Mouse (Mus musculus) cerebellum, adult 18-20 months (tissue): ENCODE measurements around the gene Mgat2.
A peak's percentile ranks its signal among the peaks of the same experiment; 100 is the strongest.

Source experiments
- DNase-seq, 2 experiments: peaks; one replicate each; pipeline ENCODE4 v3.0.0; 2021

Mgat2 gene

DNA sequence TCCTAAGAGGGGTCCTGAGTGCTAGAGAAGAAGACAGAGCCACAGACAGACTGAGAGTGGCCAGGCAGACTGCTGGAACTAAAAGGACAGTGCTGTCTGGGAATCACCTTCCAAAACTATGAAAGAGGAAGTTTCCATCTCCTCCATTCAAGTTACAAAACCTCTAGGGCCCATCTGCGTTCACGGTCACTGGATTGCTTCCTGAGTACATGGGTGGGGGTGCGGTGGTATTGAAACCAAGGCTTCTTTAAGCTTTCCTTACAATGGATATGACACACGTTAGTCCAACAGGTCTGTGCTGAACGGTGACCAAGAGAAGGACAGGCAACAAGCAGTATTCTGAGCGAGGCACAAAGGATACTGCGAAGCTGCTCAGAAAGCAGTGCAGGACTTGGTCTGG lies 30.4 kb downstream of the Mgat2 start:
- no peak for DNase-seq

DNA sequence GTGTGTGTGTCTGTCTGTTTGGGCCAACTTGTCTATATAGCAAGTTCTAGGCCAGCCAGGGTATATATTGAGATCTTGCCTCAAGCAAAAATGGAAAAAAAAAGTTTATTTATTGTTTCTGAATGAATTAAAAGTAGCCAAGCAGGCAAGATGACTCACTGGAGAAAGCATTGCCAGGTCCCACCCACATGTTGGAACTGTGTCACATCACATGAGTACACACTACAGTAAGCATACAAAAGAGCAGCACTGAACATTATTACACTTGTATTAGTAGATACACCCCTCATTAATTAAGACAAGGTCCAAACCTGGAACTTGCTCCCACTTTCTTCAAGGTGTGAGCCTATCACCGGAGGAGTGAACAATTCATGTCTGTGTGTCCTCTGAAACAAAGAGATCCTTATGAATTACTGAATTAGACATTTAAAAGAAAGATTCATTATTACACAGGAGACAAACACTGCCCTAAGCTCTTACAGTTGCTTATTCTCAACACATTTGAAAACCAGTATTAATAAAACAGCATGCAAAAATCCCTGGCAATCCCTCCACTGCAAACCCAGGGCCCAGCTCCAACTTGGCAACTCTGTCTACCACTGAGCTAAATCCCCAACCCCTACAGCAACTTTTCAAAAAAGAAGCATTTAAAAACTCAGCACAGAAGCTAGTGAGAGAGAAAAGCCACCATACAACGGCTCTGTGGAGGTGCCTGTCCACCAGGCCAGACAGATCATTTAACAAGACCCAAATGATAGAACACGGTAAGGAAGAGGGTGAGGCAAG lies 31.2 kb downstream of the Mgat2 start:
- DNase-seq: no peak

DNA sequence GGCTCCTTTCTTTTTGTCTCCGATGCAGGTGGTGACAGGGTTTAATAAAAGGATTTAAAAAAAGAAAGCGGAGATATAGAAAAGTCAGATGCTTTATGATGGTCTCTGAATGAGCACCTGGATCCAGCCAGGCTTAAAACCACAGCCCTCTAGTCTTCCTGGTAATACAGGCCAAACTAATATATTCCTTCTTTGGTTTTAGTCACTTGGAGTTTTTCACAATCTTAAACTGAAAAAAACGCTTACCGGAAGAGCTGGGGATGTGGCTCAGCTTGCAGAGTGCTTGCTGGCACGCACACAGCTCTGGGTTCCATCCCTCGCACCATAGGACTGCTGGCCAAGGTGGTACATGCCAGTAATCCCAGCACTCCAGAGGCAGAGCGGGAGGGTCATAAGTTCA lies 32.6 kb downstream of the Mgat2 start:
- DNase-seq: no peak

DNA sequence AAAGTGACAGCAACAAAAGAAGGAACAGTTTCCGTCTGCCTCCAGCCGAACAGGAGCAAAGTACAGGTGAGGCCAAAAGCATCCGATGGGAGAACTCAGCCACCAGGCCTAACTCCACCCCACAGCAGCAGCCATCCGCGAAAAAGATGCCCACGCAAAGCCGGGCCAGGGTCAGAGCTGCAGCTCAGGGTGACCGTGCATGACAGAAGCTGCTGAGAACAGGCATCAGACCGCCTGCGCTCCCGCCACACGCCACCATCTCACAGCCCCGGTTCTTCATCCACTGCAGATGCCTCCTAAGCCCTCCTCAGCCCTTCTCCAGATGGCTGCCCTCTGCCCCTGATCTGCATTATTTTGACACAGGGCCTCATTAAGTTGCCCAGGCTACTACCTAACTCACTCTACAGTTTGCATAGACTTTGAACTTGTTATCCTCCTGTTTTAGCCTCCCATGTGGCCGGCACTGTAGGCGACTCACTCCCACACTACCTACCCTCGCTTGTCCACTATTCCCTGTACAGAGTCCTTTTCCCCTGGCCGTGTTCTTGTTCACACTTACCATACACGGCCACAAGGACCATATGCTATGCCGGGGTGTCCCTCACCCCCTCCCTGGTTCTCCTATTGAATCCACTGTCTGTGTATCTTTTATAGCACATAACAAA lies 36.8 kb downstream of the Mgat2 start:
- no peak for DNase-seq

DNA sequence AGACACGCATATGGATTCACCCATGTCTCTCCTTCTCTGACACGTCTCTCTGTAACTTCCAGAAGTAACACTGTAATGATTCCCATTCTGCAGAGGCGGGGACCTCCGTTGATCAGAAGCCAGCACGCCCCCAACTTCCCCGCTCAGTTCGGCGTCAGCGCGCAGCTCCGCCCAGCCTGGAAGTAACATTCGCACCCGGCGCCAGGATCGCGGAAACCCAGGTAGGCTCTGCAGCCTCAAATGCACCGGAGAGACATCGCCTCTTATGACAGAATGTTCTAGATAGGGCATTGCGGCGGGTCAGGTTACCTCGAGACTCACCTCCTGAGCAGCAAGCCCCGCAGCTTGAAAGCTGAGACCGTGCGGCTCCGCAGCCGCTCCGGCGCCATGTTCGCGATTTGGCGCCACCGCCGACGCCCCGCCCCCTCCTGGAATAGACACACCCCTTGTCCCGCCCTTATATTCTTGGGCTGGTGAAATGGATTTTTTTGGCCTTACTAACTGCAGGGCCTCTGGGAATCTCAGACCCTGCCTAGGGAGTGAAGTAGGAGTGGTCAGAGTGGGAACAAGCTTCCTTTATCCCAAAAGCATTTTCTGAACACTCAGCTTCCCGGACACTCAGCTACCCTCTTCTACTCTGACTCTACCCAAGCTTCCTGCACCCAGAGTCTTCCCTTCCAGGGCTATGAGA lies 44.0 kb downstream of the Mgat2 start, which contains the start of gene Pole2:
Gene Pole2 (minus strand): TSS at position 420 of the 691 bp plus-strand sequence.
- DNase-seq: peak; percentile 82 to 87

DNA sequence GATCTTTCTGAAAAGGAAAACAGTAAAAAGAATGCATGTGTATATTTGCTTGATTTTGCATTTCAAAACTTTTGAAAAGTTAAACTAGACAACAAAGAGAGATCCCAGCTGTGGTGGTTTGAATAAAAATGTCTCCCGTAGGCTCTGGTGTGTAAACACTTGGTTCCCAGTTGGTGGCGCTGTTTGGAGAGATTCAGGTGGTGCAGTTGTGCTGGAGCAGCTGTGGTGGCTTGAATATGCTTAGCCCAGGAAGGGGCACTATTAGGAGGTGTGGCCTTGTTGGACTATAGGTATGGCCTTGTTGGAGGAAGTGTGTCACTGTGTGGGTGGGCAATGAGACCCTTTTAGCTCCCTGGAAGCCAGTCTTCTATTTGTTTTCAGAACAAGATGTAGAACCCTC lies 45.3 kb downstream of the Mgat2 start:
- DNase-seq: no peak

DNA sequence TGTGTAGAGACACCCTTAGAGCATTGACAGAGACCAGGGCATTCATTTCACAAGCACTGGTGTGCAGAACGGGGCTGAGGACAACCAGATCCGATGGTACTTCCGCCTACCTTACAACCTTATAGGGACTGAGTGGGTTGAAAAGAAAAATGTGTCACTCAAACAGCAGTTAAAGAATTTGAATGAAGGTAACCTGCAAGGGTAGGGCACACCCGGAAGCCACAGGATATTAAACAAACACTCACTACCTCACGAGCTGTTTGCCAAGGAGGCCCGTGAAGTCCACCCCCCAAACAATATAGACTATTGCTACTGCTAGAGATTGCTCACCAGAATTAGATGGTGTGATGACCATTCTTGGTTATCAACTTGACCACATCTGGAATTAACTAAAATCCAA lies 51.8 kb downstream of the Mgat2 start:
- no peak for DNase-seq
